Mouse (Mus musculus) testis, adult 2 months (tissue): Measurements from ENCODE around the gene Prickle3.

Experiments used
- CTCF ChIP-seq: fragments of 200-500 bp; IDR thresholded peaks from 2 replicates; pipeline ENCODE4 v1.5.1; 2012; ENCODE audit warnings: low read depth, mild to moderate bottlenecking, inconsistent platforms, low read length, moderate library complexity; ENCODE audit not compliant: control insufficient read depth, insufficient read depth, insufficient replicate concordance
- POLR2A ChIP-seq: fragments of 200-500 bp; IDR thresholded peaks from 2 replicates; pipeline ENCODE4 v1.6.1; 2012; ENCODE audit warnings: low read depth, mild to moderate bottlenecking, inconsistent platforms, low read length, moderate library complexity; ENCODE audit not compliant: control insufficient read depth

GRCm38 (mm10) chrX:7680864-7681263, 23.8 kb downstream of the Prickle3 start, which contains the start of gene Magix:
- no peak for TF ChIP-seq CTCF
- no peak for TF ChIP-seq POLR2A
